12 mouse cellular contexts compared by ENCODE assay signal in genomic region chr2:167982646-167983045, GRCm38 (mm10). TPM values are rescaled to one million over a fixed set of nuclear protein-coding genes. Genes with fewer than 3 reads are reported as not detected.
DNase-seq lines count a peak whose midpoint lies in the region; ATAC-seq and TF ChIP-seq lines count a peak whose summit lies in the region.
"Had no signal": no experiment of that assay in that cellular context is flagged by ENCODE, and none has a peak within 500 bp of the region (broad histone marks: within the 10 kb centered on the region; RNA-seq: fewer than 3 reads in every experiment).

No protein-coding gene starts in this region.

- no peak overlapping the region for H3K4me3 ChIP-seq in cerebellum, adult 2 months (replicated peaks; ENCODE audit: insufficient read depth, low read depth, low read length)
- no peak overlapping the region for H3K4me3 ChIP-seq in lung, embryonic 14.5 days (ENCODE audit: low read depth, low read length)
- no peak overlapping the region for H3K4me3 ChIP-seq in hindbrain, embryonic 12.5 days
- H3K4me3 ChIP-seq: forebrain, embryonic 10.5 days; lung, embryonic 15.5 days; myocyte had no signal

- no peak for DNase-seq in cerebellum, adult 2 months
- no peak for DNase-seq in cerebellum, adult 11 months
- DNase-seq in kidney, postnatal 14 days = peak; percentile 42
- DNase-seq in kidney, adult 9 months = no peak
- DNase-seq in Muller cell, postnatal 12 days (ENCODE audit: inconsistent ontology term) = peak; percentile 36
- peak; percentile 62 for DNase-seq in lung, embryonic 14.5 days
- DNase-seq in frontal cortex, postnatal 25 days (ENCODE audit: low spot score in 2 of 2) = no peak
- DNase-seq: cerebellum, adult 8-10 months had no signal

- WGBS in cerebellum, adult 2 months = 52% methylated on average over 9 of the region's 9 CpGs
- 40% methylated on average over 9 of the region's 9 CpGs for WGBS in lung, embryonic 14.5 days
- WGBS in hindbrain, embryonic 12.5 days = 59% methylated on average over 9 of the region's 9 CpGs

- H3K9me3 ChIP-seq in lung, embryonic 14.5 days (ENCODE audit: low read depth, low read length) = no peaks in the 10 kb centered on the region
- no peaks in the 10 kb centered on the region for H3K9me3 ChIP-seq in hindbrain, embryonic 12.5 days (replicated peaks)
- H3K9me3 ChIP-seq: forebrain, embryonic 10.5 days; lung, embryonic 15.5 days had no signal

- H3K36me3 ChIP-seq in lung, embryonic 14.5 days (ENCODE audit: insufficient read depth) = peaks cover 19% of the 10 kb centered on the region
- H3K36me3 ChIP-seq in hindbrain, embryonic 12.5 days = peaks cover 20% of the 10 kb centered on the region

- H3K27ac ChIP-seq in cerebellum, adult 2 months (ENCODE audit: insufficient read depth, low read length) = no peak overlapping the region
- no peak overlapping the region for H3K27ac ChIP-seq in lung, embryonic 14.5 days (ENCODE audit: low read depth)
- H3K27ac ChIP-seq in hindbrain, embryonic 12.5 days = no peak overlapping the region
- H3K27ac ChIP-seq: forebrain, embryonic 10.5 days; lung, embryonic 15.5 days had no signal

- H3K4me2 ChIP-seq in lung, embryonic 14.5 days = no peak overlapping the region
- H3K4me2 ChIP-seq in hindbrain, embryonic 12.5 days (replicated peaks) = no peak overlapping the region
- H3K4me2 ChIP-seq: lung, embryonic 15.5 days had no signal

- TF ChIP-seq CTCF in cerebellum, adult 2 months (IDR thresholded peaks at IDR 0.05; ENCODE audit: borderline replicate concordance, insufficient read depth, low read depth, low read length) = peak; percentile 39; the same call in 1 of the 2 replicates
- peak; percentile 64 for TF ChIP-seq CTCF in lung, embryonic 14.5 days (IDR thresholded peaks at IDR 0.05; ENCODE audit: low read depth)

- no peaks in the 10 kb centered on the region for H3K27me3 ChIP-seq in cerebellum, adult 2 months (ENCODE audit: control insufficient read depth, insufficient read depth, low read length)
- H3K27me3 ChIP-seq in lung, embryonic 14.5 days (ENCODE audit: insufficient read depth, low read length) = no peaks in the 10 kb centered on the region
- no peaks in the 10 kb centered on the region for H3K27me3 ChIP-seq in hindbrain, embryonic 12.5 days
- H3K27me3 ChIP-seq: lung, embryonic 15.5 days had no signal

- no peak for TF ChIP-seq POLR2A in cerebellum, adult 2 months (IDR thresholded peaks at IDR 0.05; ENCODE audit: borderline replicate concordance, insufficient read depth, low read length)

- H3K9ac ChIP-seq in lung, embryonic 14.5 days = no peak overlapping the region
- no peak overlapping the region for H3K9ac ChIP-seq in hindbrain, embryonic 12.5 days
- H3K9ac ChIP-seq: lung, embryonic 15.5 days had no signal

- ATAC-seq in lung, embryonic 14.5 days (ENCODE audit: insufficient read depth) = no peak
- no peak for ATAC-seq in hindbrain, embryonic 12.5 days (ENCODE audit: low FRiP score)

- H3K4me1 ChIP-seq in cerebellum, adult 2 months (ENCODE audit: control insufficient read depth, insufficient read depth, low read length) = no peaks in the 10 kb centered on the region
- H3K4me1 ChIP-seq in lung, embryonic 14.5 days (ENCODE audit: insufficient read depth) = peaks cover 8% of the 10 kb centered on the region
- no peaks in the 10 kb centered on the region for H3K4me1 ChIP-seq in hindbrain, embryonic 12.5 days

RNA-seq across cellular contexts. Expression of gene Ripor3, which starts 27.8 kb away (rescaled TPM):
- polyA plus RNA-seq in cerebellum, adult 2 months (2012; rRNA removed) = 0.44 and 0.84 TPM in 2 replicates
- polyA plus RNA-seq in lung, embryonic 14.5 days (2014; fragmentation: Nextera tagmentation; extraction: Ambion mirVana) = 2.0 and 2.2 TPM in 2 replicates
- polyA plus RNA-seq in hindbrain, embryonic 12.5 days (2016; fragmentation: Nextera tagmentation; extraction: Ambion mirVana) = 1.1 and 1.3 TPM in 2 replicates

RNA-seq across cellular contexts. Expression of gene Ptpn1, which starts 50.8 kb away (rescaled TPM):
- 24.5 and 25.0 TPM in 2 replicates for polyA plus RNA-seq in cerebellum, adult 2 months (2012; rRNA removed)
- polyA plus RNA-seq in lung, embryonic 14.5 days (2014; fragmentation: Nextera tagmentation; extraction: Ambion mirVana) = 59.3 and 61.3 TPM in 2 replicates
- polyA plus RNA-seq in hindbrain, embryonic 12.5 days (2016; fragmentation: Nextera tagmentation; extraction: Ambion mirVana) = 96.9 and 118 TPM in 2 replicates

Comparison
In these comparisons a context has a peak if more than half of its experiments do, and no peak if none do; other contexts are left out.
1. DNase-seq: peak in kidney, postnatal 14 days (single experiment), Muller cell, postnatal 12 days (single experiment) and lung, embryonic 14.5 days (single experiment); none in cerebellum, adult 2 months (0 of 2), cerebellum, adult 11 months (single experiment), kidney, adult 9 months (single experiment) and frontal cortex, postnatal 25 days (0 of 2).